Mouse (Mus musculus) layer of hippocampus, adult 6 months (tissue): ENCODE results near the gene Tbxa2r. TPM values are rescaled to one million over a fixed set of nuclear protein-coding genes. Genes with fewer than 3 reads are reported as not detected.

Source experiments
- long read RNA-seq, 2 experiments: library from polyadenylated mRNA; unstranded; transcript quantifications; one replicate each; pipeline ENCODE4 v2.0.0; 2019 to 2020
- polyA plus RNA-seq: library from polyadenylated mRNA; unstranded; fragments of <200 nt; fragmentation: Nextera tagmentation; gene quantifications from 2 replicates; pipeline ENCODE4 v1.2.3, GENCODE M21; 2021

The Tbxa2r gene
- polyA plus RNA-seq, result 1.4 and 1.7 TPM in 2 replicates
- long read RNA-seq, experiment 1, transcript Tbxa2r-201 (3 exons, 1,765 nt), result major isoform, 6 of 7 reads
- long read RNA-seq, experiment 1, partial matches to known transcripts, result 1 of 7 reads
- long read RNA-seq, experiment 1, other reads (novel, unspliced or antisense), result 0 of 7 reads
- long read RNA-seq, experiment 2, transcript Tbxa2r-201 (3 exons, 1,765 nt), result major isoform, 5 of 9 reads
- long read RNA-seq, experiment 2, partial matches to known transcripts, result 0 of 9 reads
- long read RNA-seq, experiment 2, other reads (novel, unspliced or antisense), result 3 of 9 reads

GRCm38 (mm10) chr10:81328386-81328785 lies at the start of gene Tbxa2r:
Gene Tbxa2r, plus strand, starts transcription at chr10:81328731.

GRCm38 (mm10) chr10:81291511-81292104 lies 36.9 kb upstream of the Tbxa2r start, which contains the start of gene Tjp3:
Gene Tjp3, minus strand, starts transcription at chr10:81291581.

GRCm38 (mm10) chr10:81292554-81293333 lies 35.8 kb upstream of the Tbxa2r start, which contains the start of gene Pip5k1c:
Gene Pip5k1c, plus strand, starts transcription at chr10:81292963.

GRCm38 (mm10) chr10:81320550-81321347 lies 7.8 kb upstream of the Tbxa2r start, which contains the start of gene Cactin:
Gene Cactin, plus strand, starts transcription at chr10:81321103.

GRCm38 (mm10) chr10:81342686-81343505 lies 14.4 kb downstream of the Tbxa2r start, which contains the start of gene Gipc3:
Gene Gipc3, minus strand, starts transcription at chr10:81343266.

GRCm38 (mm10) chr10:81350351-81351063 lies 22.0 kb downstream of the Tbxa2r start, which contains the start of gene Hmg20b:
Gene Hmg20b, minus strand, starts transcription at chr10:81350480.

GRCm38 (mm10) chr10:81356991-81357844 lies 28.7 kb downstream of the Tbxa2r start, which contains the start of gene Mfsd12:
Gene Mfsd12, plus strand, starts transcription at chr10:81357491.

GRCm38 (mm10) chr10:81365672-81366476 lies 37.3 kb downstream of the Tbxa2r start, which contains the start of gene 4930404N11Rik:
Gene 4930404N11Rik, minus strand, starts transcription at chr10:81365816.

GRCm38 (mm10) chr10:81377793-81378552 lies 49.4 kb downstream of the Tbxa2r start, which contains the start of gene Fzr1:
Gene Fzr1, minus strand, starts transcription at chr10:81378516.

GRCm38 (mm10) chr10:81383802-81384604 lies 55.5 kb downstream of the Tbxa2r start, which contains the start of the genes Dohh and Gm48551:
Gene Dohh, plus strand, starts transcription at chr10:81384428.
Gene Gm48551, plus strand, starts transcription at chr10:81384466.

Other genes starting within 250 kb of the Tbxa2r start
- 1.1 and 1.4 TPM in 2 replicates for gene Creb3l3, start 229.9 kb upstream of the Tbxa2r start, polyA plus RNA-seq
- 109 and 133 TPM in 2 replicates for gene Map2k2, start 222.8 kb upstream of the Tbxa2r start, polyA plus RNA-seq
- gene Zbtb7a, start 193.5 kb upstream of the Tbxa2r start, polyA plus RNA-seq, result 87.7 and 94.4 TPM in 2 replicates
- gene Pias4, start 160.8 kb upstream of the Tbxa2r start, polyA plus RNA-seq, result 15.8 and 17.3 TPM in 2 replicates
- gene Eef2, start 152.1 kb upstream of the Tbxa2r start, polyA plus RNA-seq, result 609 and 694 TPM in 2 replicates
- gene Dapk3, start 145.7 kb upstream of the Tbxa2r start, polyA plus RNA-seq, result 3.5 and 5.3 TPM in 2 replicates
- not detected in 2 replicates for gene 4930442H23Rik, start 144.9 kb upstream of the Tbxa2r start, polyA plus RNA-seq
- gene Nmrk2, start 126.7 kb upstream of the Tbxa2r start, polyA plus RNA-seq, result not detected in 2 replicates
- gene Atcay, start 97.9 kb upstream of the Tbxa2r start, polyA plus RNA-seq, result 47.2 and 52.7 TPM in 2 replicates
- 33.7 and 36.7 TPM in 2 replicates for gene Zfr2, start 95.6 kb upstream of the Tbxa2r start, polyA plus RNA-seq
- gene Matk, start 75.8 kb upstream of the Tbxa2r start, polyA plus RNA-seq, result 145 and 170 TPM in 2 replicates
- 119 and 122 TPM in 2 replicates for gene Mrpl54, start 61.8 kb upstream of the Tbxa2r start, polyA plus RNA-seq
- 20.9 and 24.9 TPM in 2 replicates for gene Apba3, start 61.8 kb upstream of the Tbxa2r start, polyA plus RNA-seq
- 1.1 and 4.3 TPM in 2 replicates for gene Tjp3, start 37.1 kb upstream of the Tbxa2r start, polyA plus RNA-seq
- 48.2 and 55.7 TPM in 2 replicates for gene Pip5k1c, start 35.8 kb upstream of the Tbxa2r start, polyA plus RNA-seq
- 13.5 and 13.9 TPM in 2 replicates for gene Cactin, start 7.6 kb upstream of the Tbxa2r start, polyA plus RNA-seq
- 0.60 and 0.80 TPM in 2 replicates for gene Gipc3, start 14.5 kb downstream of the Tbxa2r start, polyA plus RNA-seq
- 28.5 TPM in 2 replicates for gene Hmg20b, start 21.7 kb downstream of the Tbxa2r start, polyA plus RNA-seq
- 9.2 and 10.7 TPM in 2 replicates for gene Mfsd12, start 28.8 kb downstream of the Tbxa2r start, polyA plus RNA-seq
- not detected in 2 replicates for gene 4930404N11Rik, start 37.1 kb downstream of the Tbxa2r start, polyA plus RNA-seq
- gene Fzr1, start 49.8 kb downstream of the Tbxa2r start, polyA plus RNA-seq, result 62.7 and 65.6 TPM in 2 replicates
- gene Dohh, start 55.7 kb downstream of the Tbxa2r start, polyA plus RNA-seq, result 178 and 192 TPM in 2 replicates
- gene Gm48551, start 55.7 kb downstream of the Tbxa2r start, polyA plus RNA-seq, result 4.3 and 4.7 TPM in 2 replicates
- 1.3 TPM in 1 of 2 replicates, not detected in the other for gene Gm48552, start 60.3 kb downstream of the Tbxa2r start, polyA plus RNA-seq
- gene Smim24, start 64.3 kb downstream of the Tbxa2r start, polyA plus RNA-seq, result 2.8 and 3.4 TPM in 2 replicates
- gene Nfic, start 126.9 kb downstream of the Tbxa2r start, polyA plus RNA-seq, result 22.5 and 25.0 TPM in 2 replicates
- gene Celf5, start 154.0 kb downstream of the Tbxa2r start, polyA plus RNA-seq, result 60.5 and 83.1 TPM in 2 replicates
- gene Ncln, start 167.7 kb downstream of the Tbxa2r start, polyA plus RNA-seq, result 45.3 and 46.2 TPM in 2 replicates
- 0.43 and 0.55 TPM in 2 replicates for gene S1pr4, start 171.4 kb downstream of the Tbxa2r start, polyA plus RNA-seq
- 2.6 and 3.5 TPM in 2 replicates for gene Gna15, start 195.5 kb downstream of the Tbxa2r start, polyA plus RNA-seq
- 42.2 and 61.8 TPM in 2 replicates for gene Gna11, start 216.5 kb downstream of the Tbxa2r start, polyA plus RNA-seq
- 230 and 286 TPM in 2 replicates for gene Aes, start 230.8 kb downstream of the Tbxa2r start, polyA plus RNA-seq
- gene Tle2, start 245.8 kb downstream of the Tbxa2r start, polyA plus RNA-seq, result 3.0 and 3.9 TPM in 2 replicates